Mouse (Mus musculus) left cerebral cortex, adult 9 months (tissue): ENCODE results near the gene Bmper.
A peak's percentile ranks its signal among the peaks of the same experiment; 100 is the strongest.

ENCODE experiments used
- DNase-seq, 2 experiments: peaks; one replicate each; pipeline ENCODE4 v3.0.0; 2022; ENCODE audit warnings: low spot score in 2 of 2

The Bmper gene

GRCm38 (mm10) chr9:23374789-23375460 lies 152.0 kb downstream of the Bmper start:
- DNase-seq, result no peak

- DNase-seq, result no peak
Measured at GRCm38 (mm10) chr9:23377831-23378730, 155.2 kb downstream of the Bmper start.

GRCm38 (mm10) chr9:23378731-23379170 lies 155.9 kb downstream of the Bmper start:
- peak in 1 of 2 experiments; percentile 31 for DNase-seq

GRCm38 (mm10) chr9:23380171-23380835 lies 157.4 kb downstream of the Bmper start:
- no peak for DNase-seq

GRCm38 (mm10) chr9:23383291-23383690 lies 160.4 kb downstream of the Bmper start:
- DNase-seq, result no peak

GRCm38 (mm10) chr9:23383837-23384236 lies 161.0 kb downstream of the Bmper start:
- DNase-seq, result no peak

GRCm38 (mm10) chr9:23384880-23385279 lies 162.0 kb downstream of the Bmper start:
- DNase-seq, result no peak

GRCm38 (mm10) chr9:23386201-23386600 lies 163.3 kb downstream of the Bmper start:
- no peak for DNase-seq

GRCm38 (mm10) chr9:23390118-23390517 lies 167.2 kb downstream of the Bmper start:
- DNase-seq, result no peak

GRCm38 (mm10) chr9:23394652-23395317 lies 171.9 kb downstream of the Bmper start:
- peak in 1 of 2 experiments; percentile 30 for DNase-seq

- DNase-seq, result no peak
Measured at GRCm38 (mm10) chr9:23396186-23396585, 173.3 kb downstream of the Bmper start.

- DNase-seq, result no peak
Measured at GRCm38 (mm10) chr9:23397876-23398275, 175.0 kb downstream of the Bmper start.

GRCm38 (mm10) chr9:23399638-23400284 lies 176.9 kb downstream of the Bmper start:
- DNase-seq, result no peak

- no peak for DNase-seq
Measured at GRCm38 (mm10) chr9:23407416-23407815, 184.5 kb downstream of the Bmper start.

- no peak for DNase-seq
Measured at GRCm38 (mm10) chr9:23407935-23408781, 185.3 kb downstream of the Bmper start.

- DNase-seq, result no peak
Measured at GRCm38 (mm10) chr9:23410567-23410966, 187.7 kb downstream of the Bmper start.

GRCm38 (mm10) chr9:23412956-23413355 lies 190.1 kb downstream of the Bmper start:
- no peak for DNase-seq

- DNase-seq, result no peak
Measured at GRCm38 (mm10) chr9:23419107-23419506, 196.2 kb downstream of the Bmper start.

GRCm38 (mm10) chr9:23423748-23424147 lies 200.9 kb downstream of the Bmper start:
- no peak for DNase-seq

GRCm38 (mm10) chr9:23432631-23433030 lies 209.8 kb downstream of the Bmper start:
- no peak for DNase-seq
